Mouse (Mus musculus): ENCODE data around the gene Unc5cl. TPM values are rescaled to one million over a fixed set of nuclear protein-coding genes. Genes with fewer than 3 reads are reported as not detected.

The Unc5cl gene
- polyA plus RNA-seq, 1 experiment from 2014 or later = 0.15 TPM

DNA sequence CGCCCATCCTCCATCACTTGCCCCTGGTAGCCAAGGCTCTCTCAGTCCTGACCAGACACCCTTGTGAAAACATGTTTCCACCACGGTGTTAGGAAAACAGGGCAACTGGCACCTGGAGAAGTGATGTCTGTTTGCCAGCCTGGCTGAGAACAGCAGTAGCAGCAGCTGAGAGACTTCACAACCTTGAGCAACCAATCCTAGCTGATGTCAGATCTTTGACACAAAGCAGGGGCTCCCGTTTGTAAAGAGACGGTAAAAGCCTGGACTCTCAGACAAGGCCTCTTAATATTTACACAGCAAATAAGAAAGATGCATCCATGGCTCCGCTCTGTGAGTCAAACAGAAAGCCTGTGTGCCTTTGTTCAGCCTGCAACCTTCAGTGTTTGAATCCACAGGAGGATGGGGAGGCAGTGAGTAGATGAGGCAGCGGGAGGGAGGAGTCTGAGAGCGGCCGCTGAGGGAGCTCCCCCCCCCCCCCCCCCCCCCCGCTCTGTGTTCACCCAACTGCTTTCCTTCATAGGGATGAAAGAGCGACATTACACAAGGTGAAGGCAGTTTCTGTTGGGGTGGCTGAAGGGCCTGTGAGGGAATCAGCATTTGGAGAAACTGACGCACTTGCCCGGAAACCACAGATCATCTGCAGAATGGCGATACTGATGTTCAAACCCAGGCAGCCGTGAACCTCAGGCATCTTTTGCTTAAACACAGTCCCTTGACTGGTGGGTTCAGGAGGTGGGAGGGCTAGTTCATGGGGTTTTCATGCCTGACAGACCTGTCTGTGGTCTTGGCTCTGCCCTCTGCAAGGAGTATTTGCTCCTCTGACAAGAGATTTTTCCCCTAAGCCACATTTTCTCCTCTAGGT, 79.4 kb downstream of the Unc5cl start:
- DNase-seq (ENCODE audit: low spot score) = no peak
- Histone ChIP-seq H3K9me3 (ENCODE audit: control insufficient read depth, low read length) (no peaks in the 10 kb centered on the region), H3K9ac (ENCODE audit: low read depth, low read length) (no peak overlapping the region), H3K4me3 (ENCODE audit: low read depth, low read length) (no peak overlapping the region), H3K4me2 (replicated peaks; ENCODE audit: low read depth, low read length) (no peak overlapping the region), H3K4me1 (replicated peaks; ENCODE audit: control insufficient read depth, insufficient read depth, low read length) (no peaks in the 10 kb centered on the region), H3K27me3 (ENCODE audit: control insufficient read depth, insufficient read depth, low read length) (no peaks in the 10 kb centered on the region), H3K36me3 (ENCODE audit: control insufficient read depth, insufficient read depth, low read length) (no peaks in the 10 kb centered on the region), H3K27ac (ENCODE audit: low read depth, low read length) (no peak overlapping the region)
- WGBS = 49% methylated on average over 13 of the region's 14 CpGs
- no peak for ATAC-seq (ENCODE audit: low FRiP score)

DNA sequence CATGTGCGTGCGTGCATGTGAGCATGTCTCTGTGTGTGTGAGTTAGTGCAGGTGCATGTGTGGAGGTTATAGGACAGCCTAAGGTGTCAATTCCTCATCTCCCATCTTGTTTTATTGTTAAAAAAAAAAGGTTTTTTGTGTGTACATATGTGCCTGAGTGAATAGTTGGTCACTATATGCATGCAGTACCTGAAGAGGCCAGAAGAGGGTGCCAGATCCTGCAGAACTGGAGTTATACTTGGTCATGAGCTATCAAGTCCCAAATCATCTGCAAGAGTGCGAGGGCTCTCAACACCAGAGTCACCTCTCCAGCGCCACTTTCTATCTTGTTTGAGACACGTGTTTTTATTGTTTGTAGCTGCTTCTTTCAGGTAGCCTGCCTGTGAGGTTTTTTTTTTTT, 83.6 kb downstream of the Unc5cl start:
- Histone ChIP-seq H3K27ac (ENCODE audit: low read depth, low read length) (no peak overlapping the region), H3K36me3 (ENCODE audit: control insufficient read depth, insufficient read depth, low read length) (no peaks in the 10 kb centered on the region), H3K27me3 (ENCODE audit: control insufficient read depth, insufficient read depth, low read length) (no peaks in the 10 kb centered on the region), H3K4me3 (ENCODE audit: low read depth, low read length) (no peak overlapping the region), H3K9ac (ENCODE audit: low read depth, low read length) (no peak overlapping the region), H3K4me2 (replicated peaks; ENCODE audit: low read depth, low read length) (no peak overlapping the region), H3K9me3 (ENCODE audit: control insufficient read depth, low read length) (no peaks in the 10 kb centered on the region), H3K4me1 (replicated peaks; ENCODE audit: control insufficient read depth, insufficient read depth, low read length) (no peaks in the 10 kb centered on the region)
- DNase-seq (ENCODE audit: low spot score) = peak; percentile 66
- 82% methylated on average over 5 of the region's 5 CpGs for WGBS
- ATAC-seq (ENCODE audit: low FRiP score) = no peak

DNA sequence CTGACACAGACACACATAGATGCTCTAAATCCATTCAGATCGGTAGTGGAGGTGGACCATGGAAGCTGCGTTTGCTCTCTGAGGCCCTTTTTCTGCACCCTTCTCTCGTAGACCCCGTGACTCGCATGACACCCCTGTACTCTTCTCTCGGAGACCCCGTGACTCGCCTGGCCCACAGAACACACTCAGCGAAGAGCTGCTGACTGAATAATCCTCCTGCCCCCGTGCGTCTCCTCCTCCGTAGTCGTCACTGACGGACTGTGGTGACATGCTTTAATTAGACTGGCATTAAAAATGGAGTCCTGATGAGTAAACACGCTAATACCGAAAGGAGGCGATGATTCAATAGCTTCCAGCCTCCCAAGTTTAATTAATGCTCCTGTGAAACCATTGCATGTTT, 84.6 kb downstream of the Unc5cl start:
- no peak for ATAC-seq (ENCODE audit: low FRiP score)
- no peaks in the 10 kb centered on the region for H3K9me3 ChIP-seq (ENCODE audit: control insufficient read depth, low read length)
- H3K36me3 ChIP-seq (ENCODE audit: control insufficient read depth, insufficient read depth, low read length) = no peaks in the 10 kb centered on the region
- no peak overlapping the region for H3K27ac ChIP-seq (ENCODE audit: low read depth, low read length)
- H3K4me1 ChIP-seq (replicated peaks; ENCODE audit: control insufficient read depth, insufficient read depth, low read length) = no peaks in the 10 kb centered on the region
- DNase-seq (ENCODE audit: low spot score) = no peak
- H3K4me2 ChIP-seq (replicated peaks; ENCODE audit: low read depth, low read length) = no peak overlapping the region
- no peaks in the 10 kb centered on the region for H3K27me3 ChIP-seq (ENCODE audit: control insufficient read depth, insufficient read depth, low read length)
- H3K9ac ChIP-seq (ENCODE audit: low read depth, low read length) = no peak overlapping the region
- H3K4me3 ChIP-seq (ENCODE audit: low read depth, low read length) = no peak overlapping the region
- WGBS = 89% methylated on average over 17 of the region's 17 CpGs

DNA sequence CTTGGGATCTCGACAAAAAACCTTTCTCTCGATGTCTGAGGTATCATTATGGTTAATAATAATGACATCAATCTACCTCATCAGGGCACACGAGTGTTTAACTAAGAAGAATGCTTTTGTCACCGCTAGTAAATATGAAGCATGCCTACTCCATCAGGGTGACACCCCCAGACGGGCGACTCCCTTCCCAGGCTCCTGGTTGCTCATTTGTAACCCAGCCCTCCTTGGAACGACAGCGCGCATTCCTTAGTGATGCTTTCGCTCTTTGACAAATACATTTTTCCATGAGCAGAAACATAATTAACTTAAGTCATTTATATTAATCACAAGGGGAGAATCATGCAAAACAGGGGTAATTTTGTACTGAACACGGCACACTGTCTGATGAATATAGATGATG, 88.0 kb downstream of the Unc5cl start:
- Histone ChIP-seq H3K36me3 (ENCODE audit: control insufficient read depth, insufficient read depth, low read length) (no peaks in the 10 kb centered on the region), H3K27ac (ENCODE audit: low read depth, low read length) (no peak overlapping the region), H3K27me3 (ENCODE audit: control insufficient read depth, insufficient read depth, low read length) (no peaks in the 10 kb centered on the region), H3K4me1 (replicated peaks; ENCODE audit: control insufficient read depth, insufficient read depth, low read length) (no peaks in the 10 kb centered on the region), H3K4me3 (ENCODE audit: low read depth, low read length) (no peak overlapping the region), H3K4me2 (replicated peaks; ENCODE audit: low read depth, low read length) (no peak overlapping the region), H3K9me3 (ENCODE audit: control insufficient read depth, low read length) (no peaks in the 10 kb centered on the region), H3K9ac (ENCODE audit: low read depth, low read length) (no peak overlapping the region)
- DNase-seq (ENCODE audit: low spot score) = no peak
- ATAC-seq (ENCODE audit: low FRiP score) = no peak
- 75% methylated on average over 11 of the region's 11 CpGs for WGBS

DNA sequence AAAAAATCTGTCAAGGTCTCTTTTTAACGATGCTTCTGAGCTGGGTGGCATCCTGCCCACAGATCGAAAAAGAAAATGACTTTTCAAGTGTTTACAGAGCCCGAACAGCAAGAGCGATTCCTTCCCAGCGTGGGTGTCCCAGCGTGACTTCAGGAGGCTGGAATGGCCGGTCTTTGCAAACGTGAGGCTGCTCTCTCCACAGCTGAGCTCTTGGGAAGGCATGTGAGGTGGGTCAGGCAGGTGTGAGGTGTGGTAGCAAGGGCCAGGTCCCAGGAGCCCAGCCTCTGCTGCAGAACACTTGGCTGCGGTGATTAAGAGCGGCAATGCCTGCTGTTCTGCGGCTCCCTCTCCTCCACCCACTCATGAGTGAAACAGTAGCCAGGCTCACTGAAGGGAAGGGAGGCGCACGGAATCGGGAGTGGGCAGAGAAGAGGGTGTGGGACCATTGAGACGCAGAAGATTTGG, 88.6 kb downstream of the Unc5cl start:
- Histone ChIP-seq H3K9ac (ENCODE audit: low read depth, low read length) (no peak overlapping the region), H3K4me1 (replicated peaks; ENCODE audit: control insufficient read depth, insufficient read depth, low read length) (no peaks in the 10 kb centered on the region), H3K27me3 (ENCODE audit: control insufficient read depth, insufficient read depth, low read length) (no peaks in the 10 kb centered on the region), H3K4me3 (ENCODE audit: low read depth, low read length) (no peak overlapping the region), H3K4me2 (replicated peaks; ENCODE audit: low read depth, low read length) (no peak overlapping the region), H3K27ac (ENCODE audit: low read depth, low read length) (no peak overlapping the region), H3K9me3 (ENCODE audit: control insufficient read depth, low read length) (no peaks in the 10 kb centered on the region), H3K36me3 (ENCODE audit: control insufficient read depth, insufficient read depth, low read length) (no peaks in the 10 kb centered on the region)
- WGBS = 72% methylated on average over 15 of the region's 15 CpGs
- DNase-seq (ENCODE audit: low spot score) = no peak
- no peak for ATAC-seq (ENCODE audit: low FRiP score)

DNA sequence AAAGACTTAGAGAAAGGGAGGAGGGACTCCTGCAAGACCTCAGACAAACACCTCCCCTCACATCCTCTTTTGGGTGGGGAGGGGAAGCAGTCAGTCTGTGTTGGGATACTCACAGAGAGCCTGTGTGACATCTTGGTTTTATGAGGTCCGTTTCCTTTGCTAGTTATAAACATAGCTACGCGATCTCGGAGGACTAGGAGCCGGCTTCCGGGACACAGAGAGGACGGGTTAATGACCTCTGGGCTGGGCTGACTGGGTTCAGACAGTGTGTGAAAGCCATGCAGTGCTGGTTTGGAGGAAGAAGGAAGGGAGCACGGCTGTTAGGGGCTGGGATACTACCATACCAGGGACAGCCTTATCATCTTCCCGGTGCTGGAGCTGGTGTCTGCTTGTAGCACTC, 90.0 kb downstream of the Unc5cl start:
- Histone ChIP-seq H3K4me2 (replicated peaks; ENCODE audit: low read depth, low read length) (no peak overlapping the region), H3K9me3 (ENCODE audit: control insufficient read depth, low read length) (no peaks in the 10 kb centered on the region), H3K9ac (ENCODE audit: low read depth, low read length) (no peak overlapping the region), H3K4me3 (ENCODE audit: low read depth, low read length) (no peak overlapping the region), H3K27me3 (ENCODE audit: control insufficient read depth, insufficient read depth, low read length) (no peaks in the 10 kb centered on the region), H3K27ac (ENCODE audit: low read depth, low read length) (no peak overlapping the region), H3K4me1 (replicated peaks; ENCODE audit: control insufficient read depth, insufficient read depth, low read length) (no peaks in the 10 kb centered on the region), H3K36me3 (ENCODE audit: control insufficient read depth, insufficient read depth, low read length) (no peaks in the 10 kb centered on the region)
- WGBS = 77% methylated on average over 9 of the region's 9 CpGs
- ATAC-seq (ENCODE audit: low FRiP score) = no peak
- DNase-seq (ENCODE audit: low spot score) = no peak

DNA sequence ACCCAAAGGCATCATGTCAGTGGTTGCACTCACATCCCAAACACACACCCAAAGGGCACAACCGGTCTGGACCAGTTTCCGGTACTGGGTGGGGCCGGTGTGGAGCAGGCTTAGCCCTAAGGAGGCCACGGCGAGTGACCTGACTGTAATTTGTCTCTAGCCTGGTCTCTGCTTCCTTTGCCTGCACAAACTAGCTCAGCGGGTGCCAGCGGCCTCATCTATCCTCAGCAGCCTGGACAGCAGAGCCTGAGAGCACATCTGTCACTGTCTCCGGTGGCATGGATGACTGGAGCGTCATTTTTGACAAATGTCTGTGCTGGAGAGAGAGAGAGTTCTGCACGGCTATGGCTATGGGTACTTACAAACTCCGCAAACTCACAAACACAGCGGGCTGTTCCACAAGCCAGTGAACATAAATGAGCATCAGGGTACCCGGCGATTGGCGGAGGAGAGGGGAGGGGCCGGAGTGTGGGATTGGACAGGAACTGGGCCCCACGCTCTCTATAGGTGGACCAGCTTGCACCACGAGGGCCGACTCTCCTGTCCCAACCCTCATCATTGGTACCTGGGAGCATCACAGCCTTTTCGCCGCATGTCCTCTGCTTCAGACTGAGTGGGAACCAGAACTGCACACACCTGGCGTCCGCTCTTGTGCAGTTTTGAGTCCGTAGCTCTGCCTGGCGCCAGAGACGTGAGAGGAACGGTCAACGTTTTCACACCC, 90.7 kb downstream of the Unc5cl start:
- no peaks in the 10 kb centered on the region for H3K4me1 ChIP-seq (replicated peaks; ENCODE audit: control insufficient read depth, insufficient read depth, low read length)
- no peak overlapping the region for H3K9ac ChIP-seq (ENCODE audit: low read depth, low read length)
- no peak overlapping the region for H3K27ac ChIP-seq (ENCODE audit: low read depth, low read length)
- WGBS = 65% methylated on average over 28 of the region's 28 CpGs
- H3K36me3 ChIP-seq (ENCODE audit: control insufficient read depth, insufficient read depth, low read length) = no peaks in the 10 kb centered on the region
- ATAC-seq (ENCODE audit: low FRiP score) (peak; percentile 75), DNase-seq (ENCODE audit: low spot score) (peak; percentile 38)
- H3K4me2 ChIP-seq (replicated peaks; ENCODE audit: low read depth, low read length) = peak overlapping the region; percentile 19; the same call in 1 of the 2 replicates
- no peak overlapping the region for H3K4me3 ChIP-seq (ENCODE audit: low read depth, low read length)
- H3K9me3 ChIP-seq (ENCODE audit: control insufficient read depth, low read length) = no peaks in the 10 kb centered on the region
- no peaks in the 10 kb centered on the region for H3K27me3 ChIP-seq (ENCODE audit: control insufficient read depth, insufficient read depth, low read length)

DNA sequence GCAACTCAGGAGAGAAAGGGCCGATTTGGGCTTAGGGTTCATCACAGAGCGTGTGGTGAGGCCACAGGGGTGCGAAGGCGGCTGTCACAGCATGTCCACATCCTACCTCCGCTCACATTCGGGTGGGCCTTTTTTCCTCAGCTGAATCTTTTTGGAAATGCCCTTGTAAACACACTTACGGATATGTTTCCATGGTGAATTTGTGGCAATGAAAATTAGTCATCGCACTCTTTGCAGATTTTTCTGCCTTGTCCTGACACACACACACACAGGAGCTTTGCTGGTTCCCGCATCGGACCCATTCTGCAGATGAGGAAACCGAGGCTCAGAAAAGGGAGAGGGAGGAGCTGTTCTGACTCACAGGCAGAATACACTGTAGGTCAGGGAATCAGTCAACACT, 91.3 kb downstream of the Unc5cl start:
- H3K4me1 ChIP-seq (replicated peaks; ENCODE audit: control insufficient read depth, insufficient read depth, low read length) = no peaks in the 10 kb centered on the region
- no peaks in the 10 kb centered on the region for H3K9me3 ChIP-seq (ENCODE audit: control insufficient read depth, low read length)
- 90% methylated on average over 11 of the region's 11 CpGs for WGBS
- H3K9ac ChIP-seq (ENCODE audit: low read depth, low read length) = no peak overlapping the region
- ATAC-seq (ENCODE audit: low FRiP score) (no peak), DNase-seq (ENCODE audit: low spot score) (no peak)
- H3K27me3 ChIP-seq (ENCODE audit: control insufficient read depth, insufficient read depth, low read length) = no peaks in the 10 kb centered on the region
- H3K36me3 ChIP-seq (ENCODE audit: control insufficient read depth, insufficient read depth, low read length) = no peaks in the 10 kb centered on the region
- no peak overlapping the region for H3K4me3 ChIP-seq (ENCODE audit: low read depth, low read length)
- no peak overlapping the region for H3K27ac ChIP-seq (ENCODE audit: low read depth, low read length)
- no peak overlapping the region for H3K4me2 ChIP-seq (replicated peaks; ENCODE audit: low read depth, low read length)

DNA sequence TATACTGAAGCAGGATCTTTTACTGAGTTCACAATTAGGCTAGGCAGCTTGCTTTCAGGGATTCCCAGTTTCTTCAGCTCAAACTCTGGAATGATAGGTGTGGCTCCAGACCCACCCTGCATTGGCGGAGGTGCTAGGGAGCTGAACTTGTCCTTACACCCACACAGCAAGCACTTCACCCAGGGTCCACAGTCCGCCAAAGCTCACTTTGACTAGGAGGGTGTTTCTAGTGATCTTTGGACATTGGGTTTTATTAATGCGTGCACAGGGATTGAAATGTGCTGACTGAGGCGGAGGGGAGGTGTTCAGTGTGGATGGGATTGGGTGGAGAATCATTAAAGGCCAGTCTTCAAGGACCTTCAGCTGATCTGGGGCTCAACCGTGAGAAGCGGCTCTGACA, 93.0 kb downstream of the Unc5cl start:
- Histone ChIP-seq H3K4me3 (ENCODE audit: low read depth, low read length) (no peak overlapping the region), H3K27me3 (ENCODE audit: control insufficient read depth, insufficient read depth, low read length) (no peaks in the 10 kb centered on the region), H3K4me2 (replicated peaks; ENCODE audit: low read depth, low read length) (no peak overlapping the region), H3K27ac (ENCODE audit: low read depth, low read length) (no peak overlapping the region), H3K9ac (ENCODE audit: low read depth, low read length) (no peak overlapping the region), H3K4me1 (replicated peaks; ENCODE audit: control insufficient read depth, insufficient read depth, low read length) (no peaks in the 10 kb centered on the region), H3K9me3 (ENCODE audit: control insufficient read depth, low read length) (no peaks in the 10 kb centered on the region), H3K36me3 (ENCODE audit: control insufficient read depth, insufficient read depth, low read length) (no peaks in the 10 kb centered on the region)
- ATAC-seq (ENCODE audit: low FRiP score) (no peak), DNase-seq (ENCODE audit: low spot score) (no peak)
- 90% methylated on average over 6 of the region's 6 CpGs for WGBS
